Mouse (Mus musculus): ENCODE results near the gene Zfp821.

Gene Zfp821

GRCm38 (mm10) chr8:109705320-109706075 is at the start of gene Zfp821:
Gene Zfp821 (plus strand): TSS chr8:109705546.
- peak; percentile 95 for DNase-seq

- DNase-seq, result peak; percentile 61
These were observed 48.5 kb upstream of the Zfp821 start for GRCm38 (mm10) chr8:109656860-109657259.

GRCm38 (mm10) chr8:109662328-109662727 is 43.0 kb upstream of the Zfp821 start:
- peak; percentile 72 for DNase-seq

GRCm38 (mm10) chr8:109666616-109667015 is 38.7 kb upstream of the Zfp821 start:
- DNase-seq, result no peak

- DNase-seq, result no peak
These were observed 32.7 kb upstream of the Zfp821 start for GRCm38 (mm10) chr8:109672656-109673055.

- no peak for DNase-seq
These were observed 31.8 kb upstream of the Zfp821 start for GRCm38 (mm10) chr8:109673596-109673995.

- DNase-seq, result peak; percentile 74
These were observed 29.3 kb upstream of the Zfp821 start for GRCm38 (mm10) chr8:109675896-109676643.

GRCm38 (mm10) chr8:109681535-109681934 is 23.8 kb upstream of the Zfp821 start:
- no peak for DNase-seq

- DNase-seq, result no peak
These were observed 23.2 kb upstream of the Zfp821 start for GRCm38 (mm10) chr8:109682120-109682519.

- no peak for DNase-seq
These were observed 18.1 kb upstream of the Zfp821 start for GRCm38 (mm10) chr8:109687248-109687647.

GRCm38 (mm10) chr8:109691769-109692168 is 13.6 kb upstream of the Zfp821 start:
- DNase-seq, result no peak

- DNase-seq, result no peak
These were observed 12.8 kb upstream of the Zfp821 start for GRCm38 (mm10) chr8:109692443-109693145.

GRCm38 (mm10) chr8:109693146-109693900 is 12.0 kb upstream of the Zfp821 start, which contains the start of gene Ist1:
Gene Ist1 (minus strand): TSS chr8:109693260.
- DNase-seq, result peak; percentile 97

GRCm38 (mm10) chr8:109694154-109694553 is 11.2 kb upstream of the Zfp821 start:
- DNase-seq, result no peak

GRCm38 (mm10) chr8:109697754-109698153 is 7.6 kb upstream of the Zfp821 start:
- no peak for DNase-seq

GRCm38 (mm10) chr8:109698477-109698876 is 6.9 kb upstream of the Zfp821 start:
- DNase-seq, result no peak

- peak; percentile 17 for DNase-seq
These were observed 604 bp upstream of the Zfp821 start for GRCm38 (mm10) chr8:109704565-109705319.

GRCm38 (mm10) chr8:109706076-109706873 is 929 bp downstream of the Zfp821 start:
- no peak for DNase-seq

- DNase-seq, result peak; percentile 56
These were observed 1.5 kb downstream of the Zfp821 start for GRCm38 (mm10) chr8:109706874-109707237.

GRCm38 (mm10) chr8:109707921-109708320 is 2.6 kb downstream of the Zfp821 start:
- DNase-seq, result no peak

- no peak for DNase-seq
These were observed 7.2 kb downstream of the Zfp821 start for GRCm38 (mm10) chr8:109712521-109712920.
